Mouse (Mus musculus) heart, adult 10 weeks (tissue): ENCODE measurements around the gene Znfx1. TPM values are rescaled to one million over a fixed set of nuclear protein-coding genes. Genes with fewer than 3 reads are reported as not detected.

Source experiments
- polyA plus RNA-seq: library from polyadenylated mRNA; stranded (reverse); fragments of 350-450 nt; fragmentation: Illumina TruSeq; extraction: RNeasy Lipid Tissue Mini Kit (QIAGEN cat#74804); gene quantifications from one replicate; pipeline ENCODE4 v1.2.3, GENCODE M21; 2014; ENCODE audit warnings: low read depth, low replicate concordance

The Znfx1 gene
- 25.5 TPM for polyA plus RNA-seq

DNA sequence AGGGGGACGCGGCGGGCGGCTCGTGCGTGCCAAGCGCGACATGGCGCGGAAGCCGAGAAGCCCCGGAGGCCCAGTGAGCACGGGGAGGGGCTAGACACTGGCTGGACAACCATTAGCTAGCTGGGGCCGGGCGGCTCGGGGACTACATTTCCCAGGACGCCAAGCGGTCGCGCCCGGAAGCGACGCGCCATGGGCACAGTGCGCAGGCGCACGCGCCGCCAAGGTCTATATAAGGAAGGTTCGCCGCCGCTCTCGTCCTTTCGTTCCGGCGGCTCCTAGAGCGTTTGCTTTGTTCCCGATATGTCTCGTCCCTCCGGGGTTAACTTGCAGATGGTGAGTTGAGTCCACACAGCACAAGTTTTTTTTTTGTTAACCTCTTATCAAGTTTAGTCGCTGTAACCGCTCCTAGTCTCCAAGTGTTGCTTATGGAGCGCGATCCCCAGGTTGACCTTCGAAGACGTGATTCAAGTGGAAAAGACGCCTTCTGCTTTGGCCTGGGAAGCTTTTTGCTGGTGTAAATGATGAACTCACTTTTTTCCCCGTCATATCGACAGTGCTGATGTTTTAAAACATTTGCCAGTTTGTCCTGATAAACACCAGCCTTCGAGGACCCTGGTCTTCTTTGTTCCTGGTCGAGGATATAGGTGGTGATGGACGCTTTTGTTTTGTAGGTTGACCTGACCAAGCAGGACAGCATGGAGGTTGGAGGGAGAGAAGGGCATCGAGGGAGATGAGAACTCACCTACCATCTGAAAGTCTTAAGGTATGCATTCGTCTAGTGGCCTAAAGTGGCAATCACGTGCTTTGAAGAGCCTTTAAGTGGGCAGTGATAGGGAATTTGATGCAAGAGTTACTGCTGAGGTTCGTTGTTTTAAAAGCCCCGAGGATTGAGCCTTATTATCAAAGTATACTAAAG is at the start of gene Znfx1:
Gene Znfx1, minus strand, starts transcription at position 51 of the 916 bp plus-strand sequence.

DNA sequence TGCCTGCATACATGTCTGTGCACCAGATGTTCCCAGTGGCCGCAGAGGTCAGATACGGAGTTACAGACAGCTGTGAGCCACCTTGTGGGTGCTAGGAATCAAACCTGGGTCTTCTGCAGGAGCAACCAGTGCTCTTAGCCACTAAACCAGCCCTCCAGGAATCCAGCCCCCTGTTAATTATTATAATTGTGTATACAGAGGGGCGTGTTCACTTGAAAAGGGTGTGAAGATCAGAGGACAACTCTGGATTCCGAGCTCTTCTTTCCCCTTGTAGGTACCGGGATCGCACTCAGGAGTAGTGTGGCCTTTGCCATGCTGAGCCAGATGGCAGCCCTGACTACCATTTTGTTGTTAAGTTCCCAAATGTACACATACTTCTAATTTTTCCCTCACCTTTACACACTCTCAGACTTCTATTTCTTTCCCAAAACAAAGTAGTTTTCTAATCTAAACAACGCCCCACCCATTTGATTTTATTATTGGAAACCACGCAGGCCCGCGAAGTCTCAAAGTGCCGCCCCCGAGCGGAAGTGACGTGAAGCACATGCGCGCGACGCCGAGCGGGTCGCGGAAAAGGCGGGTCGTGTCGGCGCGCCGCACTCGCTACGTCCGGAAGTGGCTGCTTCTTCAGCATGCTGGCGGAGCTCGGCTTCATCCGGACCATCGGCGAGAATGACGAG is 48.0 kb downstream of the Znfx1 start, which contains the start of gene Ddx27:
Gene Ddx27, plus strand, starts transcription at position 492 of the 680 bp plus-strand sequence.

DNA sequence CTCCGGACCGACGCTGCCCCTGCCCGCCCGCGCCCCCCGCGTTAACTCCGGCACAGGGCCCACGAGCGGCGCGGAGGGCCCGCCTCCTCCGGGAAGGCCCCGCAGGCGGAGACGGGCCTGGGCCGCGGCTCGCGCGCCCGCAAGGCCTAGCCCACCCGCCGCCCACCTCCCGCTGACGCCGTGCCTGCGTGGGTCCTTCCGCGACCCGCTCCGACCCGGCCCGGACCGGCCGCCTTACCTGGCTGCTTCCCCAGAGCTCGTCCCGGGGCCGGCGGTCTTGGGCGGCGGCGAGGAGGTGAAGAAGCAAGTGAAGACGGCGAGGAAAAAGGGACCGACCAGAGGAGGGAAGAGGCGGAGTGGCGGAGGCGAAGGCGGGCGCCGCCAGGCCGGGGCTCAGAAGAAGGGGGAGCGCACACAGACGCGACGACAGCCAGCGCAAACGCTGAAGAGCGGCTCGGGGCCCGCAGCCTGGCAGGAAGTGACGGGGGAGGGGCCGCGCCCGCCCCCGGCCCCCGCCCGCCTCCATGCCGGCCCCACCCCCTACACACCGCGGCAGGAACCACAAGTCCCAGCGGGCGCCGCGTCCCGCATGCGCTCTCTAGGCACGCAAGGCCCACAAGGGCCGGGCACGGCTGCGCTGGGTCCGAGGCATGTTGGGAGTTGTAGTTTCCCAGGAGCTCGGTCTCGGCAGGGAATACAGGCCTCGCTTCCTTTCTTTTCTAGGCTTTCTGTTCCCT is 66.9 kb downstream of the Znfx1 start, which contains the start of gene Stau1:
Gene Stau1, minus strand, starts transcription at position 504 of the 737 bp plus-strand sequence.

Other genes with a start within 250 kb of the Znfx1 start
- gene Cse1l, start 157.0 kb downstream of the Znfx1 start, polyA plus RNA-seq = 54.6 TPM
- gene Stau1, start 66.7 kb downstream of the Znfx1 start, polyA plus RNA-seq = 41.4 TPM
- gene Ddx27, start 47.8 kb downstream of the Znfx1 start, polyA plus RNA-seq = 14.8 TPM
- 15.3 TPM for gene Kcnb1, start 127.1 kb upstream of the Znfx1 start, polyA plus RNA-seq
- gene Ptgis, start 177.6 kb upstream of the Znfx1 start, polyA plus RNA-seq = 16.4 TPM